ENCODE assay signal across 14 mouse cellular contexts in the genomic region with DNA sequence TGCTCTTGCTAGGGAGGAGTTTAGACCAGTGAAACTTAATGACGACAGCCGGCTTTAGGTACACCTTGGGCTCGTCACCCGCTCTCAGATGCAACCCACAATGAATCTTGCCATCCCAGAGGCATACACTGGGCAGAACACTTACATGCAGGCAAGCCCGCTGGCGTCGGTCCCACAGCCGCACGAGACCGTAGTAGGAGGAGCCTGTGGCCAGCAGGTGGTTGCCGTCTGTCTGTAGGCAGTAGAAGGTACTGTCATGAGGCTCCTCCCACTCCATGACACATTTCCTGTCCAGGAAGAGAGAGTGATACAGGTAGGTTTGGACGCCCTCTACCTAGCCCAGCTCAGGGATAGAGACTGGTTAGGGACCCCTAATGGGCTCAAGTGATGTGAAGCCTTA. TPM values are rescaled to one million over a fixed set of nuclear protein-coding genes. Genes with fewer than 3 reads are reported as not detected.
DNase-seq lines count a peak whose midpoint lies in the region; ATAC-seq lines count a peak whose summit lies in the region.
"Had no signal": no experiment of that assay in that cellular context is flagged by ENCODE, and none has a peak within 500 bp of the region (broad histone marks: within the 10 kb centered on the region; RNA-seq: fewer than 3 reads in every experiment).

No protein-coding gene starts in this region.

- ATAC-seq in CD4-positive, CD25-positive, alpha-beta regulatory T cell, adult 4 months = peak; percentile 29
- peak; percentile 33 for ATAC-seq in inflammation-experienced regulatory T-cells, adult 6 months
- ATAC-seq: activated CD4-positive, CD25-positive, alpha-beta regulatory T cell, adult 4 months; forebrain, embryonic 16.5 days; intestine, postnatal 0 days had no signal

- intact Hi-C loops in left cerebral cortex, postnatal 4 days (cut with DNase I) = loop anchor here (5.0 kb wide), 1 partner anchor 168 kb away; the partner anchor contains the start of gene Npm3
- intact Hi-C loops in left cerebral cortex, postnatal 36 days (cut with DNase I) = loop anchor here (10.0 kb wide), 1 partner anchor 436 kb away; no protein-coding TSS in a partner anchor
- intact Hi-C loops in gastrocnemius, postnatal 36 days (cut with DNase I) = loop anchor here (10.0 kb wide), 1 partner anchor 46 kb away; no protein-coding TSS in a partner anchor

- DNase-seq in left cerebral cortex, postnatal 4 days = peak; percentile 36
- no peak for DNase-seq in left cerebral cortex, postnatal 36 days (ENCODE audit: low spot score in 2 of 2)
- DNase-seq in T-cell, adult 2 months (ENCODE audit: low spot score) = peak; percentile 51
- no peak for DNase-seq in gastrocnemius, postnatal 36 days
- no peak for DNase-seq in liver
- DNase-seq: cerebellum, adult 8-10 months; kidney, postnatal 25 days; lung, postnatal 10 days; right cerebral cortex, postnatal 25 days had no signal

RNA-seq across cellular contexts. Expression of gene Gm17018, which starts 18.6 kb away (rescaled TPM):
- 10 to 100 TPM; 34.9 to 41.2 TPM for total RNA-seq in left cerebral cortex, postnatal 4 days (2021)
- total RNA-seq in left cerebral cortex, postnatal 36 days (2021) = 10 to 100 TPM; 74.2 to 75.2 TPM
- polyA plus RNA-seq in CD4-positive, CD25-positive, alpha-beta regulatory T cell, adult 4 months (2017; shearing (Covaris generic)) = 10 to 100 TPM; 56.4 to 76.1 TPM
- 10 to 100 TPM; 58.9 to 75.9 (median 69.8) TPM for polyA plus RNA-seq in inflammation-experienced regulatory T-cells, adult 6 months (2017; shearing (Covaris generic))
- total RNA-seq in gastrocnemius, postnatal 36 days (2021) = 10 to 100 TPM; 17.5 to 18.9 TPM

RNA-seq across cellular contexts. Expression of gene Poll, which starts 18.6 kb away (rescaled TPM):
- total RNA-seq in left cerebral cortex, postnatal 4 days (2021) = 1 to 10 TPM; 5.5 to 6.6 TPM
- total RNA-seq in left cerebral cortex, postnatal 36 days (2021) = 1 to 10 TPM; 9.0 to 9.8 TPM
- 10 to 100 TPM; 21.7 to 37.7 TPM for polyA plus RNA-seq in CD4-positive, CD25-positive, alpha-beta regulatory T cell, adult 4 months (2017; shearing (Covaris generic))
- polyA plus RNA-seq in inflammation-experienced regulatory T-cells, adult 6 months (2017; shearing (Covaris generic)) = 10 to 100 TPM; 24.9 to 27.6 (median 25.5) TPM
- total RNA-seq in gastrocnemius, postnatal 36 days (2021) = 10 to 100 TPM; 13.3 to 14.2 TPM

Comparison
In these comparisons a context has a peak if more than half of its experiments do, and no peak if none do; other contexts are left out.
1. DNase-seq: peak in left cerebral cortex, postnatal 4 days (single experiment) and T-cell, adult 2 months (single experiment); none in left cerebral cortex, postnatal 36 days (0 of 2), gastrocnemius, postnatal 36 days (0 of 2) and liver (single experiment).